Mouse (Mus musculus): ENCODE results near the gene Nasp. TPM values are rescaled to one million over a fixed set of nuclear protein-coding genes. Genes with fewer than 3 reads are reported as not detected.
A peak's percentile ranks its signal among the peaks of the same experiment; 100 is the strongest.

Gene Nasp
- polyA plus RNA-seq, 1 experiment from 2014 or later, result 86.3 TPM

GRCm38 (mm10) chr4:116555413-116556300 lies 72.1 kb downstream of the Nasp start, which contains the start of gene Tmem69:
Tmem69 (minus strand) TSS chr4:116555936.
- 6% methylated on average over 23 of the region's 23 CpGs for WGBS
- H3K27ac ChIP-seq, result peak within 1 kb of the TSS; percentile 95

GRCm38 (mm10) chr4:116553035-116553434 lies 74.7 kb downstream of the Nasp start:
- Histone ChIP-seq H3K27ac (no peak overlapping the region), H3K36me3 (replicated peaks; ENCODE audit: control insufficient read depth, insufficient read depth) (peaks cover 18% of the 10 kb centered on the region), H3K27me3 (ENCODE audit: control insufficient read depth, insufficient read depth, low read length) (no peaks in the 10 kb centered on the region), H3K9me3 (ENCODE audit: control insufficient read depth, low read length) (no peaks in the 10 kb centered on the region), H3K4me3 (replicated peaks; ENCODE audit: low read length) (no peak overlapping the region), H3K4me1 (replicated peaks; ENCODE audit: control insufficient read depth, insufficient read depth, low read length) (no peaks in the 10 kb centered on the region; the same call in 1 of the 2 replicates), H3K9ac (no peak overlapping the region), H3K4me2 (replicated peaks) (no peak overlapping the region)
- no peak for DNase-seq (ENCODE audit: low spot score)
- ATAC-seq (ENCODE audit: low FRiP score), result no peak
- 86% methylated on average over 3 of the region's 3 CpGs for WGBS

More at GRCm38 (mm10) chr4:116555413-116556300, 72.1 kb downstream of the Nasp start, which contains the start of gene Tmem69:
- peak within 1 kb of the TSS; percentile 72 for H3K4me2 ChIP-seq (replicated peaks)
- peaks cover 18% of the 10 kb centered on the region for H3K36me3 ChIP-seq (replicated peaks; ENCODE audit: control insufficient read depth, insufficient read depth)
- ATAC-seq (ENCODE audit: low FRiP score), result no peak
- peak; percentile 87 for DNase-seq (ENCODE audit: low spot score)
- peak within 1 kb of the TSS; percentile 71 for H3K9ac ChIP-seq
- H3K4me1 ChIP-seq (replicated peaks; ENCODE audit: control insufficient read depth, insufficient read depth, low read length), result peaks cover 21% of the 10 kb centered on the region
- peak within 1 kb of the TSS; percentile 64 for H3K4me3 ChIP-seq (replicated peaks; ENCODE audit: low read length)
- no peaks in the 10 kb centered on the region for H3K27me3 ChIP-seq (ENCODE audit: control insufficient read depth, insufficient read depth, low read length)
- H3K9me3 ChIP-seq (ENCODE audit: control insufficient read depth, low read length), result no peaks in the 10 kb centered on the region

Other genes starting within 250 kb of the Nasp start
- gene Mast2, start 163.8 kb downstream of the Nasp start, polyA plus RNA-seq (2014; fragmentation: Nextera tagmentation; extraction: Ambion mirVana), result 60.0 and 68.7 TPM in 2 replicates
- 3.8 and 4.6 TPM in 2 replicates for gene Ipp, start 120.4 kb downstream of the Nasp start, polyA plus RNA-seq (2014; fragmentation: Nextera tagmentation; extraction: Ambion mirVana)
- gene Tmem69, start 72.0 kb downstream of the Nasp start, polyA plus RNA-seq (2014; fragmentation: Nextera tagmentation; extraction: Ambion mirVana), result 27.2 and 27.9 TPM in 2 replicates
- gene Gpbp1l1, start 70.3 kb downstream of the Nasp start, polyA plus RNA-seq (2014; fragmentation: Nextera tagmentation; extraction: Ambion mirVana), result 18.9 and 21.4 TPM in 2 replicates
- gene Ccdc17, start 31.3 kb downstream of the Nasp start, polyA plus RNA-seq (2014; fragmentation: Nextera tagmentation; extraction: Ambion mirVana), result 3.8 and 5.3 TPM in 2 replicates
- 712 and 742 TPM in 2 replicates for gene Akr1a1, start 23.7 kb upstream of the Nasp start, polyA plus RNA-seq (2014; fragmentation: Nextera tagmentation; extraction: Ambion mirVana)
- 432 and 436 TPM in 2 replicates for gene Prdx1, start 57.6 kb upstream of the Nasp start, polyA plus RNA-seq (2014; fragmentation: Nextera tagmentation; extraction: Ambion mirVana)
- 11.0 and 14.8 TPM in 2 replicates for gene Mmachc, start 80.5 kb upstream of the Nasp start, polyA plus RNA-seq (2014; fragmentation: Nextera tagmentation; extraction: Ambion mirVana)
- 11.3 and 11.5 TPM in 2 replicates for gene Ccdc163, start 80.6 kb upstream of the Nasp start, polyA plus RNA-seq (2014; fragmentation: Nextera tagmentation; extraction: Ambion mirVana)
- gene Tesk2, start 93.0 kb upstream of the Nasp start, polyA plus RNA-seq (2014; fragmentation: Nextera tagmentation; extraction: Ambion mirVana), result 2.8 and 3.0 TPM in 2 replicates
- 25.3 and 27.1 TPM in 2 replicates for gene Toe1, start 179.7 kb upstream of the Nasp start, polyA plus RNA-seq (2014; fragmentation: Nextera tagmentation; extraction: Ambion mirVana)
- 5.5 and 6.4 TPM in 2 replicates for gene Mutyh, start 179.8 kb upstream of the Nasp start, polyA plus RNA-seq (2014; fragmentation: Nextera tagmentation; extraction: Ambion mirVana)
- gene Hpdl, start 193.8 kb upstream of the Nasp start, polyA plus RNA-seq (2014; fragmentation: Nextera tagmentation; extraction: Ambion mirVana), result 1.8 and 1.9 TPM in 2 replicates
- 5.9 and 6.0 TPM in 2 replicates for gene Zswim5, start 249.4 kb upstream of the Nasp start, polyA plus RNA-seq (2014; fragmentation: Nextera tagmentation; extraction: Ambion mirVana)

Measured in hindbrain, embryonic 14.5 days (tissue).